Mouse (Mus musculus) adrenal gland, postnatal 0 days (tissue): ENCODE measurements around the gene 1700011M02Rik. TPM values are rescaled to one million over a fixed set of nuclear protein-coding genes. Genes with fewer than 3 reads are reported as not detected.

ENCODE experiments used
- polyA plus RNA-seq: library from polyadenylated mRNA; unstranded; fragments of >200 nt; fragmentation: Nextera tagmentation; extraction: Ambion mirVana; gene quantifications from 2 replicates; pipeline ENCODE4 v1.2.1, GENCODE M21; 2015

1700011M02Rik gene
- polyA plus RNA-seq = not detected in 2 replicates

GRCm38 (mm10) chrX:102908587-102908986, at the start of gene 1700011M02Rik, which contains the start of gene Dmrtc1a:
1700011M02Rik (plus strand) TSS chrX:102908905.
Dmrtc1a (minus strand) TSS chrX:102908687.

GRCm38 (mm10) chrX:102867871-102868270, 40.8 kb upstream of the 1700011M02Rik start, which contains the start of gene 1700031F05Rik:
1700031F05Rik (minus strand) TSS chrX:102867971.

GRCm38 (mm10) chrX:102928072-102928471, 19.4 kb downstream of the 1700011M02Rik start, which contains the start of gene 1700018G05Rik:
1700018G05Rik (plus strand) TSS chrX:102928372.

Other genes with a start within 250 kb of the 1700011M02Rik start
- gene Gm3880, start 221.9 kb upstream of the 1700011M02Rik start, polyA plus RNA-seq = not detected in 2 replicates
- not detected in 2 replicates for gene Gm9112, start 201.3 kb upstream of the 1700011M02Rik start, polyA plus RNA-seq
- not detected in 2 replicates for gene Dmrtc1b, start 201.0 kb upstream of the 1700011M02Rik start, polyA plus RNA-seq
- gene Dmrtc1c1, start 105.9 kb upstream of the 1700011M02Rik start, polyA plus RNA-seq = not detected in 2 replicates
- gene Dmrtc1c2, start 54.3 kb upstream of the 1700011M02Rik start, polyA plus RNA-seq = not detected in 2 replicates
- gene 1700031F05Rik, start 40.9 kb upstream of the 1700011M02Rik start, polyA plus RNA-seq = not detected in 2 replicates
- 0.88 and 0.95 TPM in 2 replicates for gene Dmrtc1a, start 218 bp upstream of the 1700011M02Rik start, polyA plus RNA-seq
- gene 1700018G05Rik, start 19.5 kb downstream of the 1700011M02Rik start, polyA plus RNA-seq = 0.52 TPM in 1 of 2 replicates, not detected in the other